Mouse (Mus musculus): ENCODE data around the gene RPS10-NUDT3. TPM values are rescaled to one million over a fixed set of nuclear protein-coding genes. Genes with fewer than 3 reads are reported as not detected.
A peak's percentile ranks its signal among the peaks of the same experiment; 100 is the strongest.

RPS10-NUDT3 gene
- total and polyA plus RNA-seq, 2 experiments = not detected

DNA sequence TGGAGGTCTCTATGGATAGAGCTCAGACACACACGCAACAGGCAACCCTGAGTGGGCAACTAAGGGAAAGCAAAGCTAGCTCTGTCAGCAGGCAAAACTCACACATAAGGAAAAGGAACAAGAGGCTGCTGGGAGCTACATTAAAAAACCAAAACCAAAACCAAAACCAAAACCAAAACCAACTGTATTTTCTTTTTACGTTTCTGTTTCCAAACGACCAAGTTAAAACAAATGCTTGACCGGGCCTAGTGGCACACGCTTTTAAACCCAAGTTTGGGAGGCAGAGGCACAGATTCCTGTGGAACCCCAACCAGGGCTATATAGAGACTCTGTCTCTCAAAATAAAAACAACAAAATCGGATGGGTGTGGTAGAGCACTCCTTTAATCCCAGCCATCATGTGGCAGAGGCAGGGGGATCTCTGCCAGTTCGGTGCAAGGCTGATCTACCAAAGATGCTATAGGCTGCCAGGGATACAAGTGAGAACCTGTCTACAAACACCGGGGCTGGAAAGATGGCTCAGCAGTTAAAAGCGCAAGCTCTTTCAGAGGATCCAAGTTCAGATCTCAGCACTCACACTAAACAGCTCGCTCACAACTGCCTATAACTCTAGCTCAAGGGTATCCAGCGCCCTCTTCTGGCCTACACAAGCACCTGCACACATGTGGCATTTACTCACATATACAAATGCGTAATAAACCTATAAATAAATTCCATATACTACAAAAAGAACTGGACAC, 43.0 kb downstream of the RPS10-NUDT3 start:
- H3K27me3 ChIP-seq (ENCODE audit: control insufficient read depth, insufficient read depth, low read length) = no peaks in the 10 kb centered on the region
- H3K9ac ChIP-seq (ENCODE audit: low read depth, low read length) = no peak overlapping the region
- peaks cover 12% of the 10 kb centered on the region; the same call in 1 of the 2 replicates for H3K79me2 ChIP-seq (ENCODE audit: control insufficient read depth, insufficient read depth, low read length)
- peaks cover 6% of the 10 kb centered on the region for H3K4me1 ChIP-seq (ENCODE audit: control insufficient read depth, insufficient read depth, low read length)
- TF ChIP-seq CTCF (IDR thresholded peaks at IDR 0.05; ENCODE audit: low read depth, low read length) = peak; percentile 36; the same call in 1 of the 2 replicates
- no peak for TF ChIP-seq POLR2A (IDR thresholded peaks at IDR 0.05; ENCODE audit: extremely low read depth, insufficient read depth, low read length)
- no peaks in the 10 kb centered on the region for H3K36me3 ChIP-seq (ENCODE audit: control insufficient read depth, insufficient read depth, low read length)
- 0 out of 2 replicates have a peak overlapping the region, but pooled peaks have one; percentile 3 for H3K27ac ChIP-seq (replicated peaks; ENCODE audit: insufficient read depth, low read depth, low read length)
- no peak for DNase-seq (ENCODE audit: extremely low read depth, low read depth, low spot score)
- no peak overlapping the region for H3K4me3 ChIP-seq (ENCODE audit: insufficient read depth, low read depth, low read length)
- 76% methylated on average over 12 of the region's 12 CpGs for WGBS

DNA sequence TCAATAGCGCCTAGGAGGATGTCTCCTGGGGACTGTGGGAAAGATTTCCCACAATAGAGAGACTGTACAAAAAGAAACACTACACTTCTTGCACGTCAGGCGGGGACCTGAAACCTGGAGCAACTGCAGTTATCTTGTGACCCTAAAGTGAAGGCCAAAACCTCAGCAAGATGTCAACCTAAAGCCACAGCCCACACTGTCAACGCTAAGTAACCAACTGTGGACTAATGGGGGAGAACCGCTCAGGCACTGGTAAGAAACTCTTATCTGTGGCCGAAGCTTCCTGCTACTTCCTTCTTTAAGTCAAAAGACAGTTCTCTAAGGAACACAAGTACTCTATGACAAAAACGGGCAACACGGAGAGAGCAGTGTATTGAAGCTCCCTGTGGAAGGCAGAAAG, 46.8 kb downstream of the RPS10-NUDT3 start:
- no peaks in the 10 kb centered on the region for H3K27me3 ChIP-seq (ENCODE audit: control insufficient read depth, insufficient read depth, low read length)
- DNase-seq (ENCODE audit: extremely low read depth, low read depth, low spot score) = no peak
- H3K9ac ChIP-seq (ENCODE audit: low read depth, low read length) = no peak overlapping the region
- H3K27ac ChIP-seq (replicated peaks; ENCODE audit: insufficient read depth, low read depth, low read length) = no peak overlapping the region
- peaks cover 6% of the 10 kb centered on the region for H3K4me1 ChIP-seq (ENCODE audit: control insufficient read depth, insufficient read depth, low read length)
- 78% methylated on average over 8 of the region's 8 CpGs for WGBS
- TF ChIP-seq POLR2A (IDR thresholded peaks at IDR 0.05; ENCODE audit: extremely low read depth, insufficient read depth, low read length) (no peak), CTCF (IDR thresholded peaks at IDR 0.05; ENCODE audit: low read depth, low read length) (no peak)
- peaks cover 4% of the 10 kb centered on the region; the same call in 1 of the 2 replicates for H3K79me2 ChIP-seq (ENCODE audit: control insufficient read depth, insufficient read depth, low read length)
- H3K4me3 ChIP-seq (ENCODE audit: insufficient read depth, low read depth, low read length) = no peak overlapping the region
- no peaks in the 10 kb centered on the region for H3K36me3 ChIP-seq (ENCODE audit: control insufficient read depth, insufficient read depth, low read length)

DNA sequence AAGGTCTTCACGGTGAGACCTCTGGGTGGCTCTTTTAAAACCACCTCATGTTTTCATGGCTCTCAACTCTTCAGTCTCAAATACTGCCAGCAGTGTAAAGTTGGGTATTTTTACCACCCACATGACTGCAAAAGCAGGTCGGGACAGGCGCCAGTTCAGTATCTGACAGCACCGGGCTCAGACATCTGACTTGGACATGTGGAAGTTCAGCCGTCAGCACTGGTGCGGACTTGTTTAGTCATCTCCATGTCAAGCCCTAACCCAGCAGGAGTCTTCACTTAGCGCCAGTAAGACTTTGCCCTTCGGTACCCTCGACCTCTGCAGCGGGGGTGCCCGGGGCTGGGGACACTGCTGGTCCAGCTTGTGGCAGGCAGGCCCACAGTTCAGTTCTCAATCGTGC, 47.8 kb downstream of the RPS10-NUDT3 start:
- peak; percentile 67 for DNase-seq (ENCODE audit: extremely low read depth, low read depth, low spot score)
- no peak overlapping the region for H3K27ac ChIP-seq (replicated peaks; ENCODE audit: insufficient read depth, low read depth, low read length)

DNA sequence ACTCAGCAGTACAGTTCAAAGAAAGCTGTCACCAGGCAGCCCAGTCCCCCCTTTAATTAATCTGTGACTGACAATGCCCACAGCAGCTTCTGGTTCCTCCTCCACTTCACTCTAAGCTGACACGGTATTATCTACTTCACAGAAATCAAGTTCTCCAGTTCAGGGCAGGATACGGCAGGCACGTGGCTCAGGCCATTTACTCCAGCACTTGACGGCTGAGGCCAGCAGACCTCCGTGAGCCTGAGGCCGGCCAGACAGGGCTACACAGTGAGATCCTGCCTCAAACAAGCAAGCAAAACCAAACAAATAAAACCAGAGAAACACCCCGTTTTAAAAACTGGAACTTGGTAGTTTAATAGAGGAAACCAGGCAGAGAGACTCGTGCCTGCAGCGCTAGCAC, 48.4 kb downstream of the RPS10-NUDT3 start:
- no peak overlapping the region for H3K9ac ChIP-seq (ENCODE audit: low read depth, low read length)
- peaks cover 6% of the 10 kb centered on the region for H3K4me1 ChIP-seq (ENCODE audit: control insufficient read depth, insufficient read depth, low read length)
- no peaks in the 10 kb centered on the region for H3K27me3 ChIP-seq (ENCODE audit: control insufficient read depth, insufficient read depth, low read length)
- no peak overlapping the region for H3K27ac ChIP-seq (replicated peaks; ENCODE audit: insufficient read depth, low read depth, low read length)
- WGBS = 71% methylated on average over 9 of the region's 9 CpGs
- H3K36me3 ChIP-seq (ENCODE audit: control insufficient read depth, insufficient read depth, low read length) = no peaks in the 10 kb centered on the region
- no peaks in the 10 kb centered on the region; the same call in 1 of the 2 replicates for H3K79me2 ChIP-seq (ENCODE audit: control insufficient read depth, insufficient read depth, low read length)
- H3K4me3 ChIP-seq (ENCODE audit: insufficient read depth, low read depth, low read length) = no peak overlapping the region
- DNase-seq (ENCODE audit: extremely low read depth, low read depth, low spot score) = no peak
- TF ChIP-seq POLR2A (IDR thresholded peaks at IDR 0.05; ENCODE audit: extremely low read depth, insufficient read depth, low read length) (no peak), CTCF (IDR thresholded peaks at IDR 0.05; ENCODE audit: low read depth, low read length) (no peak)

More for the DNA sequence above, 47.8 kb downstream of the RPS10-NUDT3 start:
- Histone ChIP-seq H3K9ac (ENCODE audit: low read depth, low read length) (no peak overlapping the region), H3K4me1 (ENCODE audit: control insufficient read depth, insufficient read depth, low read length) (peaks cover 6% of the 10 kb centered on the region), H3K79me2 (ENCODE audit: control insufficient read depth, insufficient read depth, low read length) (no peaks in the 10 kb centered on the region; the same call in 1 of the 2 replicates), H3K4me3 (ENCODE audit: insufficient read depth, low read depth, low read length) (no peak overlapping the region), H3K36me3 (ENCODE audit: control insufficient read depth, insufficient read depth, low read length) (no peaks in the 10 kb centered on the region), H3K27me3 (ENCODE audit: control insufficient read depth, insufficient read depth, low read length) (no peaks in the 10 kb centered on the region)
- WGBS = 31% methylated on average over 12 of the region's 12 CpGs
- TF ChIP-seq POLR2A (IDR thresholded peaks at IDR 0.05; ENCODE audit: extremely low read depth, insufficient read depth, low read length) = no peak
- TF ChIP-seq CTCF (IDR thresholded peaks at IDR 0.05; ENCODE audit: low read depth, low read length) = no peak

DNA sequence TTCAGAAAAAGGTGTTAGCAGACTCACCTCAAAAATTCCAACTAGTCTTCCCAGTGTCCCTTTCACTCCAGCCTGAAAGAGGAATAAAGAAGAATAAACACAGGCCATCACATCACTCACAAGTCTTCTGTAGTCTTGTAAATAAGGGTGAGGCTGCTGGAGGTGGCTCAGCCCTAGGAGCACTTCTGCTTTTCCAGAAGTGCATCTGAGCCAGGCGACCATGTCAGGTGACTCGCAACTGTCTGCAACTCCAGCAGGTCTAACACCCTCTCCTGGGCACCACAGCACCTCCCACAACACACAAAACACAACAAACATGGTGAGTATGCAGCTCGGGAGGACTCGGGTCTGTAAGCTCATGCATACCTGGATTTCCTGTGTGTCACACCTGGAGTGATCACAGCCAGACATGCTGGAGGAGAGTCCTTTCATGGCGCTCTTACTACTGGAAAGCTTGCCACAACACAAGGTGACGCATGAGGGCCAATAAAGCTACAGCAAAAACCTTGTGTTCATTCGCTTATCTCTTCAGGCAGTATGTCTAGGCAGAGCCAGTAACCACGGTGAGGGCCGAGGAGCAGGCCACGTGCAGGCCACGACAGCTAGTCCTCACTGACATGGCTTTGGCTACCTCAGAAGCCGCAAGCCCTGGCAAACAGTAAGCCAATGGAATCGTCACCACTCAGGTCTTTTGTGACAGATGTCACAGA, 51.7 kb downstream of the RPS10-NUDT3 start:
- Histone ChIP-seq H3K36me3 (ENCODE audit: control insufficient read depth, insufficient read depth, low read length) (peaks cover 9% of the 10 kb centered on the region; the same call in 1 of the 2 replicates), H3K79me2 (ENCODE audit: control insufficient read depth, insufficient read depth, low read length) (no peaks in the 10 kb centered on the region; the same call in 1 of the 2 replicates), H3K4me1 (ENCODE audit: control insufficient read depth, insufficient read depth, low read length) (peaks cover 5% of the 10 kb centered on the region), H3K9ac (ENCODE audit: low read depth, low read length) (no peak overlapping the region), H3K27me3 (ENCODE audit: control insufficient read depth, insufficient read depth, low read length) (no peaks in the 10 kb centered on the region), H3K4me3 (ENCODE audit: insufficient read depth, low read depth, low read length) (no peak overlapping the region), H3K27ac (replicated peaks; ENCODE audit: insufficient read depth, low read depth, low read length) (no peak overlapping the region)
- 93% methylated on average over 13 of the region's 13 CpGs for WGBS
- no peak for DNase-seq (ENCODE audit: extremely low read depth, low read depth, low spot score)
- no peak for TF ChIP-seq CTCF (IDR thresholded peaks at IDR 0.05; ENCODE audit: low read depth, low read length)
- no peak for TF ChIP-seq POLR2A (IDR thresholded peaks at IDR 0.05; ENCODE audit: extremely low read depth, insufficient read depth, low read length)
